Mouse (Mus musculus) lung, postnatal 14 days (tissue): ENCODE results near the gene Ttn.
"Not testable (repeated sequence)": the region's sequence is repeated elsewhere in the genome, so short reads cannot be mapped to it uniquely, and the experiment has no call there.

Experiments
- DNase-seq: peaks from one replicate; pipeline ENCODE4 v3.0.0; 2021

Ttn gene

GRCm38 (mm10) chr2:76982391-76983145 is at the start of gene Ttn:
Ttn (minus strand) TSS chr2:76982547.
- no peak for DNase-seq

GRCm38 (mm10) chr2:77020649-77021048 is 38.3 kb upstream of the Ttn start:
- no peak for DNase-seq

- no peak for DNase-seq
Observed at GRCm38 (mm10) chr2:77017735-77018134, 35.4 kb upstream of the Ttn start.

- DNase-seq, result not testable (repeated sequence)
Observed at GRCm38 (mm10) chr2:77013449-77013848, 31.1 kb upstream of the Ttn start.

- DNase-seq, result no peak
Observed at GRCm38 (mm10) chr2:77011981-77012380, 29.6 kb upstream of the Ttn start.

- DNase-seq, result no peak
Observed at GRCm38 (mm10) chr2:77007015-77007414, 24.7 kb upstream of the Ttn start.

GRCm38 (mm10) chr2:77003148-77003547 is 20.8 kb upstream of the Ttn start:
- no peak for DNase-seq

- DNase-seq, result no peak
Observed at GRCm38 (mm10) chr2:76998351-76998750, 16.0 kb upstream of the Ttn start.

- DNase-seq, result no peak
Observed at GRCm38 (mm10) chr2:76992493-76993201, 10.3 kb upstream of the Ttn start.

- no peak for DNase-seq
Observed at GRCm38 (mm10) chr2:76987317-76987716, 5.0 kb upstream of the Ttn start.

- DNase-seq, result no peak
Observed at GRCm38 (mm10) chr2:76984384-76984783, 2.0 kb upstream of the Ttn start.

- DNase-seq, result no peak
Observed at GRCm38 (mm10) chr2:76983601-76984000, 1.3 kb upstream of the Ttn start.

GRCm38 (mm10) chr2:76981717-76982116 is 630 bp downstream of the Ttn start:
- DNase-seq, result no peak

- DNase-seq, result peak; percentile 56
Observed at GRCm38 (mm10) chr2:76980146-76980545, 2.2 kb downstream of the Ttn start.

GRCm38 (mm10) chr2:76977650-76978049 is 4.7 kb downstream of the Ttn start:
- DNase-seq, result no peak

- DNase-seq, result no peak
Observed at GRCm38 (mm10) chr2:76972051-76972450, 10.3 kb downstream of the Ttn start.

- no peak for DNase-seq
Observed at GRCm38 (mm10) chr2:76971069-76971468, 11.3 kb downstream of the Ttn start.

- no peak for DNase-seq
Observed at GRCm38 (mm10) chr2:76970669-76971068, 11.7 kb downstream of the Ttn start.

- DNase-seq, result no peak
Observed at GRCm38 (mm10) chr2:76970204-76970603, 12.1 kb downstream of the Ttn start.

GRCm38 (mm10) chr2:76969637-76970036 is 12.7 kb downstream of the Ttn start:
- DNase-seq, result no peak

- DNase-seq, result peak; percentile 83
Observed at GRCm38 (mm10) chr2:76968919-76969318, 13.4 kb downstream of the Ttn start.

- DNase-seq, result no peak
Observed at GRCm38 (mm10) chr2:76966582-76966981, 15.8 kb downstream of the Ttn start.

- no peak for DNase-seq
Observed at GRCm38 (mm10) chr2:76966013-76966412, 16.3 kb downstream of the Ttn start.

- no peak for DNase-seq
Observed at GRCm38 (mm10) chr2:76965542-76965941, 16.8 kb downstream of the Ttn start.
